Mouse (Mus musculus) hindbrain, embryonic 13.5 days (tissue): ENCODE measurements around the gene Zcchc14. TPM values are rescaled to one million over a fixed set of nuclear protein-coding genes. Genes with fewer than 3 reads are reported as not detected.

Experiments used
- ATAC-seq: fragments of 200-750 bp; cut with Nextera tagmentation; 2 replicates; pipeline ENCODE4 v1.8.0; 2017; ENCODE audit warnings: moderate TSS enrichment; ENCODE audit not compliant: low FRiP score
- H3K27ac ChIP-seq: fragments of 300-500 bp; sonication (generic); 2 replicates; pipeline ENCODE4 v1.5.1; 2015; ENCODE audit warnings: inconsistent platforms, mild to moderate bottlenecking, moderate library complexity
- H3K27me3 ChIP-seq: fragments of 300-500 bp; sonication (generic); 2 replicates; pipeline ENCODE4 v1.6.1; 2015; ENCODE audit warnings: mild to moderate bottlenecking, inconsistent platforms
- H3K36me3 ChIP-seq: fragments of 300-500 bp; sonication (generic); 2 replicates; pipeline ENCODE4 v1.6.1; 2015; ENCODE audit warnings: mild to moderate bottlenecking, inconsistent platforms
- H3K4me1 ChIP-seq: fragments of 300-500 bp; sonication (generic); replicated peaks from 2 replicates; pipeline ENCODE4 v1.6.1; 2015; ENCODE audit warnings: inconsistent platforms
- H3K4me2 ChIP-seq: fragments of 300-500 bp; sonication (generic); 2 replicates; pipeline ENCODE4 v1.6.1; 2015; ENCODE audit warnings: inconsistent platforms, mild to moderate bottlenecking, moderate library complexity
- H3K4me3 ChIP-seq: fragments of 300-500 bp; sonication (generic); 2 replicates; pipeline ENCODE4 v1.5.1; 2015; ENCODE audit warnings: mild to moderate bottlenecking, inconsistent platforms
- H3K9ac ChIP-seq: fragments of 300-500 bp; sonication (generic); 2 replicates; pipeline ENCODE4 v1.6.1; 2015; ENCODE audit warnings: mild to moderate bottlenecking, inconsistent platforms
- H3K9me3 ChIP-seq: fragments of 300-500 bp; sonication (generic); 2 replicates; pipeline ENCODE4 v1.6.1; 2016; ENCODE audit warnings: inconsistent platforms
- WGBS: fragments of 180-500 bp; shearing (Covaris S2); methylation state at CpG from one replicate; pipeline ENCODE4 v1.1.7; 2015; 5-methylcytosine and 5-hydroxymethylcytosine counted together
- polyA plus RNA-seq: library from polyadenylated mRNA; unstranded; fragments of >200 nt; fragmentation: Nextera tagmentation; extraction: Ambion mirVana; gene quantifications from 2 replicates; pipeline ENCODE4 v1.2.1, GENCODE M21; 2015

Gene Zcchc14
- polyA plus RNA-seq, 1 experiment from 2014 or later: 28.3 TPM

GRCm38 (mm10) chr8:121553831-121554475 lies 98.7 kb downstream of the Zcchc14 start:
- no peak for ATAC-seq
- H3K4me3 ChIP-seq: no peak overlapping the region
- no peak overlapping the region for H3K27ac ChIP-seq
- peaks cover 83% of the 10 kb centered on the region for H3K36me3 ChIP-seq
- no peaks in the 10 kb centered on the region for H3K9me3 ChIP-seq
- H3K4me2 ChIP-seq: no peak overlapping the region
- no peaks in the 10 kb centered on the region for H3K27me3 ChIP-seq
- H3K4me1 ChIP-seq: no peaks in the 10 kb centered on the region
- no peak overlapping the region for H3K9ac ChIP-seq
- 94% methylated on average over 32 of the region's 32 CpGs for WGBS

- no peaks in the 10 kb centered on the region for H3K27me3 ChIP-seq
- no peak overlapping the region for H3K27ac ChIP-seq
- H3K9ac ChIP-seq: no peak overlapping the region
- H3K4me3 ChIP-seq: no peak overlapping the region
- WGBS: 91% methylated on average over 9 of the region's 9 CpGs
- H3K9me3 ChIP-seq: no peaks in the 10 kb centered on the region
- no peaks in the 10 kb centered on the region for H3K4me1 ChIP-seq
- H3K4me2 ChIP-seq: no peak overlapping the region
- H3K36me3 ChIP-seq: peaks cover 68% of the 10 kb centered on the region
- ATAC-seq: no peak
These were observed 100.2 kb downstream of the Zcchc14 start for GRCm38 (mm10) chr8:121552506-121552905.

GRCm38 (mm10) chr8:121551065-121551985 lies 101.4 kb downstream of the Zcchc14 start:
- ATAC-seq: no peak
- Histone ChIP-seq H3K9ac (no peak overlapping the region), H3K36me3 (peaks cover 68% of the 10 kb centered on the region), H3K4me1 (no peaks in the 10 kb centered on the region), H3K27ac (no peak overlapping the region), H3K27me3 (no peaks in the 10 kb centered on the region), H3K4me3 (no peak overlapping the region), H3K9me3 (no peaks in the 10 kb centered on the region), H3K4me2 (no peak overlapping the region)
- WGBS: 56% methylated on average over 24 of the region's 24 CpGs

- H3K27me3 ChIP-seq: no peaks in the 10 kb centered on the region
- H3K4me1 ChIP-seq: no peaks in the 10 kb centered on the region
- H3K4me2 ChIP-seq: no peak overlapping the region
- WGBS: 94% methylated on average over 6 of the region's 6 CpGs
- H3K27ac ChIP-seq: no peak overlapping the region
- H3K36me3 ChIP-seq: peaks cover 59% of the 10 kb centered on the region
- no peak overlapping the region for H3K9ac ChIP-seq
- no peak for ATAC-seq
- no peak overlapping the region for H3K4me3 ChIP-seq
- no peaks in the 10 kb centered on the region for H3K9me3 ChIP-seq
These were observed 102.6 kb downstream of the Zcchc14 start for GRCm38 (mm10) chr8:121550056-121550455.

Other genes starting within 250 kb of the Zcchc14 start
- not detected in 2 replicates for gene 1700018B08Rik, start 108.6 kb downstream of the Zcchc14 start, polyA plus RNA-seq
- 24.4 and 26.8 TPM in 2 replicates for gene Fbxo31, start 74.1 kb downstream of the Zcchc14 start, polyA plus RNA-seq
- gene Map1lc3b, start 62.5 kb downstream of the Zcchc14 start, polyA plus RNA-seq: 372 and 374 TPM in 2 replicates
- gene Jph3, start 76.7 kb upstream of the Zcchc14 start, polyA plus RNA-seq: 87.0 and 90.0 TPM in 2 replicates
- 43.5 and 47.4 TPM in 2 replicates for gene Klhdc4, start 176.7 kb upstream of the Zcchc14 start, polyA plus RNA-seq